Mouse (Mus musculus): ENCODE measurements around the gene Ddx4.
"Not testable (repeated sequence)": the region's sequence is repeated elsewhere in the genome, so short reads cannot be mapped to it uniquely, and the experiment has no call there.

Ddx4 gene

DNA sequence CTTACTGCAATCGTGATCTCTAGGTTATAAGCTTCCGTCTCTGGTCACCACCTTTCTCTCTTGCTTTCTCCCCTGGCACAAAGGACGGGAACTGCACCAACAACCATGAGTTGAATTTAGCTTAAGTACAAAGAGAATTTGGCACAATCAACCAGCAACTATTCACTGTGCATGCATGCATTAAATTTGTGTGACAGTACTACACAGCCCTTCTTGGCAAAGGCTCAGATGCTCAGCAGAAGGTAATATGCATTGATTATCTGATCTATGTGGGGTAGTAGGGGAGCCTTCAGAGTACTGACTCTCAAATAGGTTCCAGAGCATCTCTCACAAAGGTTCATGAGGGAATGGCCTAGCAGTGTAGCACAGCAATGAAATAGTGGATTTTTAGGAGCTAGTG is 70.5 kb downstream of the Ddx4 start:
- in situ Hi-C loops (cut with MboI; ENCODE audit: low pct_unique_long_range_greater_than_20kb in 1 of 2, low sequenced_read_pairs in 2 of 2, unreplicated experiment in 1 of 2), result no loop called here

DNA sequence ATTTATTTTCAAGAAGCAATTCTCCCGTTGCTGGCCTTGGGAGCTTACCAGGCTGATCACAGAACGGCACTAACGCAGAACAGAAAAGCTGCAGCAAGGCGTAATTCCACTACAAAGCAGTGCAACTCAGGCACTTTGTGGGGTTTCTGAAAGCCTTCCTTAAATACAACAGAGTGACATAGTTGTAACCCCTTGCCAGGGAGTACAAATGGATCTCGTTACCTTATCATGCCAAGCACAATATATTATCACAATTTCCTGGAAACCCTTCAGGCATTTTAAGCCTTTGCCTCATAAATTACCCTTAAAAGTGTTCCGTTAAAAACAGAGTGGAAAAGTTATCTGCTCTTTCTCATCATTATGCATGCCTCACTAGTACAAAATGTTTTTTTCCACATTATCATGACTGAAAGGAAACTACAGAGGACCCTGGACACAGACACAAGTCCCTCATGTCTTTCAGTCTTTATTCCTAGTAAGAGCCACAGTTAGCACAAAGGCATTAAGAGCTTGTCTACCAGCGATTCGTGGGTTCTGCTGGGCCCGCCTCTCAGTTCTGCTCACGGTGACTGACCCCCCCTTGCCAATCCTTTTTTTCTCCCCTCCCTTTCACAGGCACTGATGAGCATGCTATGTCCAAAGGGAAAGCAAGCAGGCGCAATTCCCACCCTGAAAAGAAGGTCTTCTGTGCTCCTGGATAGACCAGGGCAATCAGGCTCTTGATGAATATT is 71.5 kb downstream of the Ddx4 start:
- in situ Hi-C loops (cut with MboI; ENCODE audit: low pct_unique_long_range_greater_than_20kb in 1 of 2, low sequenced_read_pairs in 2 of 2, unreplicated experiment in 1 of 2), result no loop called here

DNA sequence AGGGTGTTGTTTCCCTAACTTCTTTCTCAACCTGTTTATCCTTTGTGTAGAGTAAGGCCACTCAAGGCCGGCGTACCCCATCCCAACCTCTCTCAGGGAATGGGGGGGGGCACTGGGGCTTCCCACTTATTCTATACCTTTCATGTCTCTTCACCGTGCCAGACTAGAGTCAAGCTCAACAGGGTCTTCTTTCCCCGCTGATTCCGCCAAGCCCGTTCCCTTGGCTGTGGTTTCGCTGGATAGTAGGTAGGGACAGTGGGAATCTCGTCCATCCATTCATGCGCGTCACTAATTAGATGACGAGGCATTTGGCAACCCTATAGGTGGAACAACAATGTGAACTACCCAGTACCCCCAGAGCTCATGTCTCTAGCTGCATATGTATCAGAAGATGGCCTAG is 74.2 kb downstream of the Ddx4 start:
- in situ Hi-C loops (cut with MboI; ENCODE audit: low pct_unique_long_range_greater_than_20kb in 1 of 2, low sequenced_read_pairs in 2 of 2, unreplicated experiment in 1 of 2), result not testable (repeated sequence)

DNA sequence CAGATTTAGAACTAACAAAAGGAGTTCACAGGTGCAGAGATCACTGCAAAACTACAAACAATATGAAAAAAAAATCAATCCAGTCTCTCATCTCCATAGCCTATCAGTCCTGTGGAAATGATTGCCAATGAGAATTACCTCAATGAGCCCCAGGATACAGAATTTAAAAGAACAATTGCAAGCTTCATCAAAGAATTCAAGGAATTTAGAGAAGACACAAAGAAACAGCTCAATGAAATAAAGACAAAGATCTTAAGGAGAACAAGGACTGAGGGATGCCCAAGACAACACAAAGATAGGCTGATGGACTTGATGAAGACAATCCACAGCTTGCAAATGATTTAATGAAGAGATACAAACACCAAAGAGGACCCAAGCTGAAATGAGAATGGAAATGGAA is 78.5 kb downstream of the Ddx4 start:
- in situ Hi-C loops (cut with MboI; ENCODE audit: low pct_unique_long_range_greater_than_20kb in 1 of 2, low sequenced_read_pairs in 2 of 2, unreplicated experiment in 1 of 2), result no loop called here

DNA sequence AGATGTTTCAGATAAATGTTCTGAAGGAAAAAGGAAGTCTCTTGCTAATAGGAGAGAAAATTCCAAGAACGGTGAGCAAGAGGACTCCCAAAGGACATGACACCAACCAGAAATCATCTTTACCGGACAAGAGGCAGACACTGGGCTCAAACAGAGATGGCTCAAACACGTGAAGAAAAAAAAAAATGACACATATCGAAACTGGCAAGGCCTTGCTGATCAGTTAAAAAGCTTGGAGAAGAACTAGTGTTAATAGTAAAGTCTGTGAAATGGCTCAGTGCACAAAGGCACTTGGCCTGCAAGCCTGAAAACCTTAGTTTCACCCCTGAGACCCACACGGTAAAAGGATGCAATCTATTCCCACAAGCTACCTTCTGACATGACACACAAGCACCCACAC is 81.5 kb downstream of the Ddx4 start:
- in situ Hi-C loops (cut with MboI; ENCODE audit: low pct_unique_long_range_greater_than_20kb in 1 of 2, low sequenced_read_pairs in 2 of 2, unreplicated experiment in 1 of 2), result no loop called here

DNA sequence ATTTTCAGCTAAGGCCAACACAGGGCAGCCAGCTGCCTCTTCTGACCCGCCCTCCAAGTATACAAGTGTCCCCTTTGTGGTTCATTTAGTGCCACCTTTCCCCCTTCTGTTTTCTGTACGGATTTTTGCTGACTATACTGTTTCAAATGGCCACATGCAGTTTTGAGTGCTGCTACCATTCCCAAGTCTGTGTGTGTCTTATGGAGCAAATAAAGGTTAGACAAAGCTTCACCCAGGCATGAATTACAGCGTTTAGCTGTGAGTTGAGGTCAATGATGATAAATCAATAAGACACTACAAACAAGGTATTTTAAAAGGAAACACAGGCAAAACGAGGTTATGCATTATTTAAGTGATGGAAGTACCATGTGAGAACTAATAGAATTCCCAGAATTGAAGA is 82.7 kb downstream of the Ddx4 start:
- in situ Hi-C loops (cut with MboI; ENCODE audit: low pct_unique_long_range_greater_than_20kb in 1 of 2, low sequenced_read_pairs in 2 of 2, unreplicated experiment in 1 of 2), result no loop called here

DNA sequence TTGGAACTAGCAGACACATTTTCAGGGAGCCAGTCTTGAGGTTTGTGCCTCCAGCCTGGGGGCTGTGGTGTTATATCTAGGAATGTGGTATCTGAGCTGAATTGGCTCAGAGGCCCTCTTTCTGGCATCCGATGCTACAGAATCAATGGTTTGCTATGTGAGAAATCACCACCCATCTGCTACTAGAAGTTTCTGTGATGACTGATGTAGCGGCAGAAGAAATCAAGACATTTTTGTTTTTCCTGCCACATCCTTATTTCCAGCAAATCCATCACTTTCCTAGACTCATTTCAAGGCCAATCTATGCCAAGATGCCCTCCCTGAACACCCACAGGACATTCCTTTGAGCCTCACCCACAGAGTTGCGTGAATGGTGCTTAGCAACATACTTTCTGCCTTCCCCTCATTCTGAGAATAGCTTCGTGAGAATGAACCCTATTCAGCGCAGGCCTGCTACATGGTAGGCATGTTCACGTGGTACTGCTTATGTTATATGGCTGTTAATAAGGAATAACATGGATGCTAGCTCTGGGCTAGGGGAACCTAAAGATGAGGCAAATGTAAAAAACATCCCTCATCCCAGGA is 91.6 kb downstream of the Ddx4 start:
- in situ Hi-C loops (cut with MboI; ENCODE audit: low pct_unique_long_range_greater_than_20kb in 1 of 2, low sequenced_read_pairs in 2 of 2, unreplicated experiment in 1 of 2), result no loop called here

DNA sequence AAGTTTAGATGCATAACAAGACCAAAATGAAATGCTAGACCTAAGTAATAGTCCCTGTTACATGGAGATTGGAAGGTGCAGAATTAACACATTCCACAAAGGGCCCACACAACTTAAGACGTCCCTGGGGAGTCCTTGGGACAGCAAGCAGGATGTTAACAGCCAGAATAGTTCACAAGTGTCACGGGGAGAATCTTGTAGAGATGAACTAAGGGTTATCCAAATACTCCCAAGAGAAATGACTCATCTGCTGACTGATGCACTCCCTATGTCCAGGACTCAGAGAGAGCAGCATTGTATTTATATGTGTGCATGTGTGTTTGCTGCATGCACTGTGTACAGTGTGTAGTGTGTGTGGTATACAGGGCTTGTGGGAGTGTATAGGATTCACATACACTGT is 95.8 kb downstream of the Ddx4 start:
- in situ Hi-C loops (cut with MboI; ENCODE audit: low pct_unique_long_range_greater_than_20kb in 1 of 2, low sequenced_read_pairs in 2 of 2, unreplicated experiment in 1 of 2), result loop anchor here in 1 of 2 experiments (10.0 kb wide), 1 partner anchor 48 kb away; no protein-coding TSS in a partner anchor

DNA sequence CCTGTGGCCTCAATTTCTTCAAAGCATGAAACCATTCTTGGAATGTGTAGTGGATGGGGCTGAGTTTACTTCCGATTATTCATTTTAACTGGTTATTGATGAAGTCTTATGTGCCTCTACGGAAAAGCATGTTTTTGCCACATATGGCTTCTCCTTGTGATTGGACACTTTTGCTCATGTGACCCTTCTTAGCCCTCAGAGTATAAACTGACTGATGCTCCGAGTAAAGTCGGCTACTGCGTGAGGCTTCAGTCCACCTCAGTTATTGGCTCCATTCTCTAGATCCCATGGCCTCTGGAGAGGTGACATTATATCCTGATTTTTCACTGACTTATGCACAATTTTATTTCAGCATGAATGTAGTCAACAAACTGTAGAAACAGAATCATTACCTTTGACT is 99.0 kb downstream of the Ddx4 start:
- in situ Hi-C loops (cut with MboI; ENCODE audit: low pct_unique_long_range_greater_than_20kb in 1 of 2, low sequenced_read_pairs in 2 of 2, unreplicated experiment in 1 of 2), result loop anchor here in 1 of 2 experiments (10.0 kb wide), 1 partner anchor 51 kb away; no protein-coding TSS in a partner anchor

DNA sequence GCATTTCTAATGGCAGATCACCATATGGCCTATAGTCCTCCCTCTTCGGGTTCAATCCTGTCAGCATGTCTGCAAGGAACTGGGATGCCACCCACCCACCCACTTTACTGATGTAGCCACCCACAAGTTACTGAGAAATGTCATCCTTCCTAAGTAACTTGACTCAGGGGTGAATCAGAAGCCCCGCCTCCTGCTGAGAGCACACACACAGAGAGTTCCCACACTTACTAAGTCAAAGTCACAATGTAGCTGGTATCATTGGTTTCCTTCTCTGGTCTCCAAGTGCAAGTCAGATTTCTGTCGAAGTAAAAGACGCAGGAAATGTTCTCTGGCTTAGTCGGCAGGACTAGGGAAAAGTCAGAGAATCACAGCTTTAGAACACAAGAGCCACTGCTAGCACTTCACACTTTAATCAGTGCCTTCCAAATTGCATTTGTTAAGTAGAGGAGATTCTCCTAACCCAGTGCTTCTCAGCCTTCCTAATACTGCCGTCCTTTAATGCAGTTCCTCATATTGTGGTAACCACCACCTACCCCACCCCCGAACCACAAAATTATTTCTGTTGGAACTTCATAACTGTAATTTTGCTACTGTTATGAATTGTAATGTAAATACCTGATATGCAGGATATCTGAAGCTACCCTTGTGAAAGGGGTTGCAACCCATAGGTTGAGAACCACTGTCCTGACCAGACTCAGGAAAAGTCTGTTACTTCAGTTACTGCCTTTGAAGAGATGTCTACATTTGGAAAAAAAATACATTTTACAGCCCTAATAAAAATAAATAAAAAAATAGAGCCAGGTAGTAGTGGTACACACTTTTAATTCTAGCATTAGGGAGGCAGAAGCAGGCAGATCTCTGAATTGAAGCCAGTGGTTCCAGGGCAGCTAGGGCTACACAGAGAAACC is 100.4 kb downstream of the Ddx4 start:
- in situ Hi-C loops (cut with MboI; ENCODE audit: low pct_unique_long_range_greater_than_20kb in 1 of 2, low sequenced_read_pairs in 2 of 2, unreplicated experiment in 1 of 2), result loop anchor here in 1 of 2 experiments (10.0 kb wide), 1 partner anchor 53 kb away; no protein-coding TSS in a partner anchor
